Mouse (Mus musculus) heart, adult 2 months (tissue): ENCODE results near the gene Pdzrn3.

Experiments used
- CTCF ChIP-seq: fragments of 200-600 bp; IDR thresholded peaks from 2 replicates; pipeline ENCODE4 v1.8.1; 2022; ENCODE audit warnings: antibody characterized with exemption, mild to moderate bottlenecking, moderate library complexity
- POLR2A ChIP-seq: fragments of 200-500 bp; IDR thresholded peaks from 2 replicates; pipeline ENCODE4 v1.6.1; 2011; ENCODE audit warnings: mild to moderate bottlenecking, low read depth, low read length, control low read depth; ENCODE audit not compliant: insufficient read depth

DNA sequence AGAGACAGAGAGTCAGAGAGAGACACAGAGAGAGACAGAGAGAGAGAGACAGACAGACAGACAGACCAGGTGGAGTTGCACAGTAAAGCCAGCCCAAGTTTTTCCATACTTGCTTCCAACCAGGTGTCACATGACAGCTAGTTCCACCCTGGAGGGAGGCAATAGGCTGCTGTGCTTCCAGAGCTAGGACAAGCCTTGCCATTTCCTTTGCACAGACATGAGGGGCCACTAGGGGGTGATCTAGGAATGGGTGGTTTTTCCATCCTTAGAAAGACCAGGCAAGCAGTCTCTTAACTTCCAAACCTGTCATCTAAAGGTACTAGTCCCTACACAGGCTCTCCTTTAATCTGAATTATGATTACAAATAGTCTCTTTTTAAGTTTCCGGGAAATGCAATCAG is 110.9 kb downstream of the Pdzrn3 start:
- peak; percentile 94 for TF ChIP-seq CTCF
- TF ChIP-seq POLR2A, result no peak
